Mouse (Mus musculus): ENCODE results near the gene Retn.
A peak's percentile ranks its signal among the peaks of the same experiment; 100 is the strongest.

Retn gene

DNA sequence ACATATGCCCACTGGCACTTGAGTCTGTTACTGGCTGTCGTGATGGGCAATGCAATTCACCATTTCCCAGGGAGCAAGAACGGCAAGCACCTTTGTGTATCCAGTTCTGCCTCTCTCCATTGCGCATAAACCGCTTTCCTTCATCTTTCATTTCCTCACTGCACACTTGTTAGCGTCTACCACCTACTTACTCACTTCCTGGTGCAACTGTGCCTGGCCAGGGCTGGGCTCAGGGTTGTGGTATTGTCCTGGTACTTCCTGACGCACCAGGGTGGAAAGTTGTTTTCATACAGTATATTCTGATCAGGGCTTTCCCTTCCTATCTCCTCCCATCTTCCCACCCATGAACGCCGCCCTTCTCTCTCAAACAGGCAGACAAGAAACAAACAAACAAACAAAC, 5.3 kb downstream of the Retn start:
- DNase-seq (ENCODE audit: extremely low spot score): no peak

DNA sequence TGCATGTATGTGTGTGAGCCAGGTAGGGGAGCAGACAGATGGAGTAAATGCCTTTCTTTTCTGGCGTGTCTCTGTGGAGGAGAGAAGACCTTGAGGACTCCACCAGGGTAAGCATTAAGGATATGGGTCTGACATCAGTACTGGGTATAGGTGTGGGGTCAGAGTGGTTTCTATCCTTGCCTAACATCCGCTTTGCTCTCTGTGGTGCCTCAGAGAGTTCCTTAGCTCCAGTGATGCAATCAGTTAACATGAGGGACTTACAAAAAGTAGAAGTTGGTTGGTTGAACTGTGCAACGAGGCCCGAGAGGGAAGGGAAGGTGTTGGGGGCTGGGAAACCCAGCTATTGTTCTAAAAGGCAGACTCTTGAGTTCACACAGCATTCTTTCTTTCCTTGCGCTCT, 8.8 kb downstream of the Retn start:
- DNase-seq (ENCODE audit: extremely low spot score): no peak

DNA sequence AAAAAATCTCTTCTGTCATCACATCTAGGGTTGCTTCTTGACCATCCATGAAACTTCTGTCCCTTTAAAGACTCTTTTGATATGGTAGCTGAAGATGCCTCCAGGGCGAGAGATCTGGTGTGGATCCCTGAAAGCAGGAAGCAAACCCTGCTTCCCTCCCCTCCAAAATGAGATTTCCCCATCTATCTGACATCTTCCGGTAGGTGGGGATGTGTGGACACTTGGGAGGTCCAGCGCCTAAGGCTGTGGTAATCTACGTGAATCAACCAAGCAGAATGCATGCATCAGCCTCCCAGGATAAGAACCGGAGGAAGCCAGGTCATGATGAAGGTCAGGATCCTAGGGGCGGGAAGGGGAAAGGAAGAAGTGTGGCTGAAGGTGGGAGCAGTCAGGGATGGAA, 9.9 kb downstream of the Retn start, which contains the start of gene Mcemp1:
Gene Mcemp1, plus strand, starts transcription at position 248 of the 400 bp plus-strand sequence.
- no peak for DNase-seq (ENCODE audit: extremely low spot score)

DNA sequence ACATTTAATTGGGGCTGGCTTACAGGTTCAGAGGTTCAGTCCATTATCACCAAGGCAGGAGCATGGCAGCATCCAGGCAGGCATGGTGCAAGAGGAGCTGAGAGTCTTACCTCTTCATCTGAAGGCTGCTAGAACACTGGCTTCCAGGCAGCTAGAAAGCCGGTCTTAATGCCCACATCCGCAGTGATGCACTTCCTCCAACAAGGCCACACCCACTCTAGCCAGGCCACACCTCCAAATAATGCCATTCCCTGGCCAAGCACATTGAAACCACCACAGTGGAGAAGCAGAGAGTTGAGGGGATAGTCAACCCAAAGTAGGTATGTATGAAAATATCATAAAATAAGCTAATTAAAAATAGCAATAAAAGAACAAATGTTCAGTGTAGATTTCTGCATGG, 14.8 kb downstream of the Retn start:
- DNase-seq (ENCODE audit: extremely low spot score): no peak

DNA sequence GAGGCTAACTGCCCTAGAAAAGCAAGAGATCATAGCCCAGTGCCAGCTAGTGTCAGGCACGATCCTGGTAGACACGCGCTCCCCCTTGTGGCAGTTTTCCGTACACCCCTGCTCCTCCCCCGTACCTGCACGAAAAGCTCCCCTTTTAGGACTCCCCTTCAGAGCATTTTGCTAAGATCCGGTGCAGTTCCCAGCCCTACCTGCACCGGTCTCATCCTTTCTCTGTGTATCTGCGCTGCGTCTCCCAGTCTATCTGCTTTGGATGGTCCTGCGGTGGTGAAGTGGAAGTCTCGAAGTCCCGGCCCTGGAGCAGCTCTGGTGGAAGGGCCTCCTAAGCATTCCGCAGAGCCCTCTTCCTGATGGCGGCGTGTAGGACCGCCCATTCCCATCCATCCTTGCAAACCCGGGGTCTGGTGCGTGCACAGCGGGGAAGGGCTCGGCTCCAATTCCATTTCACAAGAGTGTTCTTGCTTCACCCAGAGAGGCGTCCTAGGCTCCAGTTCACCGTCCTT, 16.5 kb downstream of the Retn start, which contains the start of gene Fcor:
Gene Fcor, minus strand, starts transcription at position 383 of the 512 bp plus-strand sequence.
- peak; percentile 89 for DNase-seq (ENCODE audit: extremely low spot score)

DNA sequence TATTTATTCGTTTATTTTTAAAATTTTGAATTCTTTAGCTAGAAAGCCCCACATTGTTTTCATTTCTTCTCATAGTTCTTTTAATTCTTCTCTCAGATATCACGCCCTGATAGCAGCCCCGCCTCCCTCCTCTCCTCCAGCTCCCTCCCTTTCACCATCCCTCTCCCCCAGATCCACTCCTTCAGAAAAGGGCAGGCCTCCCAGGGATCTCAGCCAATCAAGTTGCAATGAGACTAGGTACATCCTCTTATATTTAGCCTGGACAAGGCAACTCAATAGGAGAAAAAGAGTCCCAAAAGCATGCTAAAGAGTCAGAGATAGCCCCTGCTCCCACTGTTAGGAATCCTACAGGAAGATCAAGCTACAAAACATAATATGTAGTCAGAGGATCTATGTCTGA, 19.1 kb downstream of the Retn start:
- DNase-seq (ENCODE audit: extremely low spot score): no peak

DNA sequence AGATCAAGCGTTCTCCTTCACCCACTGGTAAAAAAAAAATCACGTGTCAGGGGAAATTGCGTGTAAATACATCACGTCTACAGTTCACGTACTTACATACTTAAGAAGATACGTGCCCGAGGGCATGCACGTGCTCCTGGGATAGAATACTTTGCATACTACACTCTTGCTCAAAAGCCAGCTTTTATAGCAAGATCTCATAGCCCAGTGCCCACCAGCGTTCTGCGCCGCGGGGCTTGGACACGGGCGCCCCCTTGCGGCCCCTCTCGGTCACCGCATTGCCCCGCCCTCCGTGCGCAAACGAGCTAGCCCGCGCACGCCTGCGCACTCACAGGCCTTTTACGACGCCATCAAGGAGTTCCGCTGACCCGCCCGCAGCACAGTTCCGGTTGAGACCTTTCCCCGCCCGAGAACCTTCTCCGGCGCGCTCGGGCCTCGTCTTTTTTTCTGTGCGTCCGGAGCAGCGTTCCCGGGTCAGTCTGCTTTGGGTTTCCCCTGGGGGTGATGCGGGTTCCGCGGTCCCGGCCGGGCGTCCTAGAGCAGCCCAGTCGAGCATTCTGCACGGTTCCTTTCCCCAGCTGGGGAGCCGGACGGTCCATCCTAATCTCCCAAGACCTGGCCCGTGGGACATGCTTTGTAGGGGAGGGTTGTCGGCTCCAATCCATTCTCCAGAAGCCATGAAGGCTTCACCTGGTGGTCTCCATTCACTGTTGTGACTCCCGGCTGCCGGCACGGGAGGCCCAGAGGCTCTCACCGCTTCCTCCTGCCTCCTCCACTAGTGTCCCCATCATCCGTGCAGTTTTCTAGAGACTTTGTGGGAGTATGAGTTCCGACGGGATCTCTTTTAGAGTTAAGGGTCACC, 20.8 kb downstream of the Retn start, which contains the start of gene Trappc5:
Gene Trappc5, plus strand, starts transcription at position 169 of the 862 bp plus-strand sequence.
- DNase-seq (ENCODE audit: extremely low spot score): peak; percentile 94

DNA sequence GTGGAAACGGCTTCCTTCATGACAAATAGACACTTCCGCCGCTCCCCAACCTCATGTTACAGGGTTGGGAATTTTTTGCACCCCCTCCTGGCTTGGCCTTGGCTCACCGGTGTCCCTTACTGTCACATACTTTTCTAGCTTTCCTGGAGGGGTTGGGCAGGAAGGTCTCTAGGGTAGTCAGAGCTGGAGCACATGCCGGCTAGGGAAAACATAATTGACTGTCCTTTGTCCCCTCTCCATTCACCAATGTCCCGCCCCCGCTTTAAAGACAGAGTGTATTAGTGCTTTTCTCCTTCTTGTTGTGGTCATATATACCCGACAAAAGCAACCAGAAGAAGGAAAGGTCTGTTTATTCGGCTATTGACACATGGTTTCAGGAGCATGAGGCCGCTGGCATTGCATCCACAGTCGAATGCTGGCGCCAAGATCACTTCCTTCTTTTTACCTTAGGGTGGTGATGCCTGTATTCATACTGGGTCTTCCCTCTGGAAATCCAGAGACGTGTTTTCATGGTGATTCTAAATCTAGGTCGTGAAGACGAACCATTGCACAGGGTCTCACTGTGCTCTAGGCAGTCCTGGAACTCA, 21.5 kb downstream of the Retn start:
- peak; percentile 39 for DNase-seq (ENCODE audit: extremely low spot score)

DNA sequence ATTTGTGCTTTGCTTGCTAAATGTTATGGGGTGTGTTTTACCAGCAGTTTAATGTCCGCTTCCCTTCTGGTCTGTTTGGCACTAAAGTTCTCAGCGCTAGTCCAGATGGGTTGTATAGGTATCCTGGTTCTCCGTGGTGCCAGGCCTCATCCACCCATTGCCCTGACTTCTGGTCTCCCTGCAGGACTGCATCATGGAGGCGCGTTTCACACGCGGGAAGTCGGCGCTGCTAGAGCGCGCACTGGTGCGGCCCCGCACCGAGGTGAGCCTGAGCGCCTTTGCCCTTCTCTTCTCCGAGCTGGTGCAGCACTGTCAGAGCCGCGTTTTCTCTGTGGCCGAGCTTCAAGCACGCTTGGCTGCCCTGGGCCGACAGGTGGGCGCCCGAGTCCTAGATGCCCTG, 23.3 kb downstream of the Retn start:
- no peak for DNase-seq (ENCODE audit: extremely low spot score)

DNA sequence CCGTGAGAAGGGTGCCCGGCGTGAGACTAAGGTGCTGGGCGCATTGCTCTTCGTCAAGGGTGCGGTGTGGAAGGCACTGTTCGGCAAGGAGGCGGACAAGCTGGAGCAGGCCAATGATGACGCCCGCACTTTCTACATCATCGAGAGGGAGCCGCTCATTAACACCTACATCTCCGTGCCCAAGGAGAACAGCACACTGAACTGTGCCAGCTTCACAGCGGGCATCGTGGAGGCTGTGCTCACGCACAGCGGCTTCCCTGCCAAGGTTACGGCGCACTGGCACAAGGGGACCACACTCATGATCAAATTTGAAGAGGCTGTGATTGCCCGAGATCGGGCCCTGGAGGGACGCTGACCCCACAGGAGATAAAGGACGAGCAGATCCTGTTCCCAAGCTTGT, 23.7 kb downstream of the Retn start:
- no peak for DNase-seq (ENCODE audit: extremely low spot score)

DNA sequence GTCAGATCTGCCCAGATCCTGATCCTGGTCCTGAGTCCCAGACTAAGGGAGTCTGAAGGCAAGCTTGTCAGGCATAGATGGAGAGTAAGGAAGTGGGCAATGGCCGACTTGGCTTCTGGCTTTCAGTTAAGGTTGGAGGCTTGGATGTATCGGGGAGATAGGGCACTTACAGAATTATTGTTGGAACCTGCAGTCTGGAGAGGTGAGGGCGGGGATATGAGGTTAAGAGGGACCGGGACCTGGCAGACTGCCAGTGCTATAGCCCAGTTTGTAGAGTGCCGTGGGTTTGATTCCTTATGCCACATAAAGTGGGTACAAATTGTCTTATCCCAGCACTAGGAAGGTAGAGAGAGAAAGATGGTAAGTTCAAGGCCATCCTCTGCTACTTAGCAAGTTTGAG, 24.1 kb downstream of the Retn start:
- DNase-seq (ENCODE audit: extremely low spot score): no peak

DNA sequence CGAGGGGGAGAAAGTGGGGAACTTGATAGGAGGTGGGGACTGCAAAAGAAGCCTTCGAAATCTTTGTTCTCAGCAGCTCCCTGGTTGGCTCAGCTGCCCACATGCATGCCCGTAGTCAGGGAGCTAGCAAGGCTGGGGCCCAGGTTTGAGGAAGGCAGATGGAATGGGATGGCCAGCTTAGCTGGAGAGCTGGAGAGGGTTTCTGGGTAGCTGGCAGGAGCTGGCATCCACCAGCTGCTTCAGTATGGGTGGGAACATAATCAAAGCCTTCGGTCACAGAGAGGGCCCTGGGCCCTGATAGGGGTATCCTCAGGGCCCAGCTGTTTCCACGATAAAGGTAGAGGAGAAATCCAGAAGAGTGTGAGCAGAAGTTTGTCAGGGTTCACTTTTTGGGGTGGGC, 26.9 kb downstream of the Retn start:
- no peak for DNase-seq (ENCODE audit: extremely low spot score)

DNA sequence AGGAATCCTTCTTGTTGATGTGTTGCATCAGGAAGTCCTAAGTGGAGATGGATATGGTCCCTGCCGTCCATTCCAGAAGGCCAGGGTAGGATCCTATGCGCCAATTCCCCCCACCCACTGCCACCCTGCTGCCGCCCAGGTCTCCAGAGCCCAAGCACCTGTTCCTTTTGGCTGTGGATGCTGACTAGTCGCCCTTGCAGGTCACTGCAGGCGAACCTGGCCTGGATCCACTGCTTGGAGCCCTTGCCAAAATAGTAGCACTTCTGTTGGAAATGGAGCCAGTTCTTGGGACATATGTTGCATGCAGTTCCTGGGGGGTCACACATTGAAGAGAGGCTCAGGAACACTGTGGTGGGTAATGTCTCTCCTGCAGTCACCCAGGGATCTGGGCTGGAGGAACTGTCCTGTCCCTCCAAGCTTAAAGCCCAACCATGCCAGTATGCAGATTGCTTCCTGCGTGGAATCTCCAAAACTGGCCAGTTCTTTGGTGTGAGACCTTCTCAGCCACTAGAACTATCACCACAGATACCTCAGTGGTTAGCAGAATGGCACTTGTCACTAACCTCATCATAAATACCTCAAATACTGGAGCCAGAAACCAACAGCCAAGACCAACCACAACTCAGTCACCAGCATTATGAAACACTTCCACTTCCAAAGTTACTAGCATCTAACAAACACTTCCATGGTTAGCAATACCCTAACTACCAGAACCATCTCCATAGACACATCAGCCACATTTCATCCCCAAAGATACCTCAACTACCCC, 28.0 kb downstream of the Retn start:
- no peak for DNase-seq (ENCODE audit: extremely low spot score)

DNA sequence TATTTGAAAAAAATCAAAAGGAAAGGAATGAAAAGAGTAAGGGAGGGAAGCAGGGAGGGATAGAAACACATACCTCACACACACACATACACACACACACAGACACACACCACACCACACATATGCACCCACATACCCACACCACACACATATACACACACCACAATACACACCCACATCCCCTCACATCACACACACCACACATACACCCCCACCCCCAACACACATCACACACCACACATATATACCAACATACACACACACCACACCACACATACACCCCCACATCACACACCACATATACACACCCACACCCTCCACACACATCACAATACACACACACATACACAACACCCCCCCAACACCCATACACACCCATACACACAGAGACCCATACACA, 29.0 kb downstream of the Retn start:
- no peak for DNase-seq (ENCODE audit: extremely low spot score)

DNA sequence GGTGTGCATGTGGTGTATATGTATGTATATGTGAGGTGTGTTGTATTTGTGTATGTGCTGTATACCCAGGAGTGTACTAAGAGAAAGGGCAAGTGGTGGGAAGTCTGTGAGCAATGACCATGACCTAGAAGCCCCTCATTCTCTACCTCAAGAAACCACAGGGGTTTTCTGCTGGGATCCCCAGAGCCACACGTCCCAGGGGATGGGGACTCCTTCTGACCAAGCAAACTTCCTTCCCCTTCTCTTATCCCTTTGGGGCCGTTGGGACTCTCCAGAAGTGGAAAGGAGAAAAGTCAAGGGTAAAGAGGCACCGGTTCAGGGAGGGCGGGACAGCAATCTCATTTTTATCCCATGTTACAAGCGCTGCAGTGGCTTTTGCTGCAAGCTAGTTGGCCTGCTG, 29.9 kb downstream of the Retn start:
- DNase-seq (ENCODE audit: extremely low spot score): no peak

DNA sequence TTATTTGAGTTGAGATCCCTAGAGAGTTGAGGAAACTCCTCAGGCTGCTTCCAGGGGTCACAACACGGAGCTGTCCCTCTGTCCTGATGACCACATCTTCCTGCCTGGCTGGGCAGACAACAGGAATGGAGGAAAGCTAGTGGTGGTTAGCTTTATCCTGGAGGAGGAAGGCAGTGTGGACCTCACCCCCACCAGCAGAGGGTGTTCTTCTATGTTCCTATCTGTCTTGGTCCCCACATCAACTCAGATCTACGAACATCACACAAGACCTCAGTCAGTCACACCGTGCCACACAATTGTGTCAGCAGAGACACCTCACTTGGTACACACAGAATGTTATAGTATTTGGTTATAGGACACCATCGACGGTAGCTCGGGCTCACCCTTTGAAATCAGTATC, 32.0 kb downstream of the Retn start:
- DNase-seq (ENCODE audit: extremely low spot score): no peak

DNA sequence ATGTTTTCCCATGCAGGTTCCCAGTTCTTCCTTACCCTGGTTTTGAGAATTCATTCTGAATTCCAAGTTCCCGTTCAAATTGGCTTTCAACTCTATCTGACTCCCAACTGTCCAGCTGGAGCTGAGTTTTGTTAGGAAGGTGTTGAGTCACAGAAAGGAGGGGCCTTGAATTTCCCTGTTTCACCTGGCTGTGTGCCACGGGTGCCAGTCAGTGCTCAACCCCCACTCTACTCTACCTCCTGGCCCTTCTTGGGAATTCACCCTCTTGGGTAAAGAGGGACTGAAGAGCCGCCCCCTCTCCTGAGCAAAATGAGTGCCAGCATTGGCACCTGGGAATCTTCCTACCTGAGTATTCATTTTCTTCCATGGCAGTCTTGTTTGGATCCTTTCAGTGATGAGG, 35.2 kb downstream of the Retn start:
- no peak for DNase-seq (ENCODE audit: extremely low spot score)

DNA sequence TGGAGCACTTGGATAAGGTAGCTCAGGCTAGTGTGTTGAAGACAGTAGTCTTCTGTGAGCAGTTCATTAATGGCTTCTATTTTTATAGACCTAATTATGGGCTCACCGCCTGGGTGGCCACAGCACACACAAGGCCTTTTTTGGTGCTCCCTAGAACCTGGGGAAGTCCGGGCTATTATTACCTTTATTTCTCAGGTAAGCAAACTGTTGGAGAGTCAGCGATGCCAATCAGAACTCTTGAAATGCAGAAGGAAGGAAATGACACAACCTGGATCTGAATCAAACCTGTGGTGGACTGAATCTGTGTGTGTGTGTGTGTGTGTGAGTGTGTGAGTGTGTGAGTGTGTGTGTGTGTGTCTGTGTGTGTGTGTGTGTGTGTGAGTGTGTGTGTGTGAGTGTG, 38.6 kb downstream of the Retn start, which contains the start of gene Fcer2a:
Gene Fcer2a, minus strand, starts transcription at position 55 of the 400 bp plus-strand sequence.
- no peak for DNase-seq (ENCODE audit: extremely low spot score)

DNA sequence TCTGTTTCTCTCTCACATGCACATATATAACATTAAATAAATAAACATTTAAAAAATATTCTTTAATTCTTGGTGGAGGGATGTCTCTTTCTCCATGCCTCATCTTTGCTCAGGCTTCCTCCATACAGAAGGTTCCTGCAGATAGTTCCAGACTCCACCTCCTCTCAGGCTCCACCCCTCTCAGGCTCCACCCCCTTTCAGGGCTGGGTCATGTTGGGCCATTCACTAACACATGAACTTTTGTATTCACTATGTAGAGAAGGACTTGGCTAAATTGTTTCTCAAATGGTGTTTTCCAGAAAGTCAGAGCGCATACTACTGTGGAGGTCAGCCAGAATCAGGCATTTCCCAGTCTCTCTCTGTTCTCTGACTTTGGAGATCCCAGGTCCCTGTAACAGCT, 45.9 kb downstream of the Retn start:
- no peak for DNase-seq (ENCODE audit: extremely low spot score)

DNA sequence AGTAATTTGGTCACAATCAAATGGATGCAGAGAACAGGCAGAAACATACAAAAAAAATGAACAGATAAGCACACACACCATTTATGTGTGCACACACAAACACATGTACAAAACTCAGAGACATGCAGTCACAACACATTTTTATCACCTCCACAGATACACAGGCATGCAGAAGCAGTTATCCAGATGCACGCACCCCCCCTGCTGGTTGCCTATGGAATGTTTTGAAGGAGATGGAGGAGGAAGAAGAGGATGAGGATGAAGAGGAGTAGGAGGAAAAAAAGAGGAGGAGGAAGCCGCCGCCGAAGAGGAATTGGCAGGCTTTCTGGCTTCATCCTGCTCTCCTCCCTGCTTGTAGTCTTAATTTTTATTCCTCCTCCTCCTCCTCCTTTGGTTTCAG, 50.1 kb downstream of the Retn start:
- DNase-seq (ENCODE audit: extremely low spot score): no peak

DNA sequence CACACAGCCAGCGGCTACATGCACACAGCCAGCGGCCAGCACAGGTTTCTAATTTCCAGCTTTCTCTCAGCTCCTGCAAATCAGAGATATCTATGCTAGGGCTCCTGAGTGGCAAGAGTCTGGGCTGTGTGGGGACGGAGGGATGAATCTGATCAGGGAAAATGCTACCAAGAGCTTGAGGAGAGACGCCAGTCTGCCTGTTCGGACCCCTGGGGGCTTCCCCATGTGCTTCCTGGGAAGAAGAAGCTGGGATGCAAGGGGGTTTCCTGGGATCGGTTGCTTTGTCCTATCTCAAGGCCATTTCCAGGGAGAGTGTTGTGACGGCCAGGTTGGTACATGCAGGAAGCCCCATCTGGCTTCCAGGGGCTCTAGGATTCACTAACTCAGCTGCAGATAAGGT, 52.0 kb downstream of the Retn start:
- no peak for DNase-seq (ENCODE audit: extremely low spot score)

All from embryo, embryonic 9.5 days (tissue).